Mouse (Mus musculus) thymus, adult 2 months (tissue): ENCODE results near the gene Elf1. TPM values are rescaled to one million over a fixed set of nuclear protein-coding genes. Genes with fewer than 3 reads are reported as not detected.
"Not testable (repeated sequence)": the region's sequence is repeated elsewhere in the genome, so short reads cannot be mapped to it uniquely, and the experiment has no call there.

Experiments used
- DNase-seq: peaks from one replicate; pipeline ENCODE4 v3.0.0; 2021
- H3K27ac ChIP-seq: fragments of 200-500 bp; 2 replicates; pipeline ENCODE4 v1.5.1; 2012; ENCODE audit warnings: low read length, control low read depth; ENCODE audit not compliant: control insufficient read depth, insufficient read depth
- H3K27me3 ChIP-seq: fragments of 200-500 bp; 2 replicates; pipeline ENCODE4 v1.6.1; 2012; ENCODE audit warnings: mild to moderate bottlenecking, low read length, moderate library complexity, mixed read lengths; ENCODE audit not compliant: control insufficient read depth, insufficient read depth
- H3K36me3 ChIP-seq: fragments of 200-500 bp; 2 replicates; pipeline ENCODE4 v1.6.1; 2012; ENCODE audit warnings: mild to moderate bottlenecking, low read length, moderate library complexity; ENCODE audit not compliant: control insufficient read depth, insufficient read depth
- H3K4me1 ChIP-seq: fragments of 200-500 bp; replicated peaks from 2 replicates; pipeline ENCODE4 v1.6.1; 2012; ENCODE audit warnings: low read length; ENCODE audit not compliant: control insufficient read depth, insufficient read depth
- H3K4me3 ChIP-seq: fragments of 200-500 bp; 2 replicates; pipeline ENCODE4 v1.5.1; 2012; ENCODE audit warnings: mild to moderate bottlenecking, low read length, control low read depth, moderate library complexity; ENCODE audit not compliant: control insufficient read depth, insufficient read depth
- CTCF ChIP-seq: fragments of 200-500 bp; IDR thresholded peaks from 2 replicates; pipeline ENCODE4 v1.5.1; 2012; ENCODE audit warnings: mild to moderate bottlenecking, control low read depth, low read length, moderate library complexity, borderline replicate concordance; ENCODE audit not compliant: control insufficient read depth, poor library complexity, insufficient read depth; ENCODE audit errors: extremely low read depth
- POLR2A ChIP-seq: fragments of 200-500 bp; IDR thresholded peaks from 2 replicates; pipeline ENCODE4 v1.6.1; 2012; ENCODE audit warnings: mild to moderate bottlenecking, low read length, control low read depth, moderate library complexity; ENCODE audit not compliant: control insufficient read depth, poor library complexity, insufficient read depth; ENCODE audit errors: extremely low read depth
- WGBS: fragments of 180-500 bp; shearing (Covaris S2); methylation state at CpG from one replicate; pipeline ENCODE4 v1.1.7; 2018; 5-methylcytosine and 5-hydroxymethylcytosine counted together
- polyA plus RNA-seq: library from polyadenylated mRNA; depleted of rRNA; stranded (reverse); fragments of >200 nt; gene quantifications from 2 replicates; pipeline ENCODE4 v1.2.3, GENCODE M21; 2012

Elf1 gene
- polyA plus RNA-seq, 1 experiment, result 71.4 TPM

GRCm38 (mm10) chr14:79519663-79519975 is 38.6 kb downstream of the Elf1 start:
- TF ChIP-seq POLR2A, result no peak
- TF ChIP-seq CTCF, result no peak
- Histone ChIP-seq H3K27ac (peak overlapping the region; percentile 98), H3K27me3 (no peaks in the 10 kb centered on the region), H3K36me3 (no peaks in the 10 kb centered on the region), H3K4me1 (peaks cover 13% of the 10 kb centered on the region), H3K4me3 (peak overlapping the region; percentile 72)
- 0% methylated on average over 1 of the region's 1 CpGs for WGBS
- peak; percentile 39 for DNase-seq

- TF ChIP-seq POLR2A, result no peak
- TF ChIP-seq CTCF, result no peak
- no peak for DNase-seq
- H3K27me3 ChIP-seq, result no peaks in the 10 kb centered on the region
- peak overlapping the region; percentile 100; the same call in 1 of the 2 replicates for H3K27ac ChIP-seq
- peaks cover 14% of the 10 kb centered on the region for H3K4me1 ChIP-seq
- H3K36me3 ChIP-seq, result no peaks in the 10 kb centered on the region
- H3K4me3 ChIP-seq, result no peak overlapping the region
Measured at GRCm38 (mm10) chr14:79520612-79521011, 39.6 kb downstream of the Elf1 start.

GRCm38 (mm10) chr14:79521056-79521455 is 40.1 kb downstream of the Elf1 start:
- peaks cover 18% of the 10 kb centered on the region for H3K4me1 ChIP-seq
- WGBS, result 0% methylated on average over 1 of the region's 1 CpGs
- H3K4me3 ChIP-seq, result no peak overlapping the region
- no peaks in the 10 kb centered on the region for H3K27me3 ChIP-seq
- H3K27ac ChIP-seq, result peak overlapping the region; percentile 100
- TF ChIP-seq POLR2A, result no peak
- TF ChIP-seq CTCF, result no peak
- DNase-seq, result peak; percentile 37
- H3K36me3 ChIP-seq, result peaks cover 4% of the 10 kb centered on the region; the same call in 1 of the 2 replicates

GRCm38 (mm10) chr14:79521471-79522117 is 40.6 kb downstream of the Elf1 start:
- TF ChIP-seq CTCF, result no peak
- TF ChIP-seq POLR2A, result no peak
- Histone ChIP-seq H3K27ac (peak overlapping the region; percentile 100), H3K4me1 (peaks cover 19% of the 10 kb centered on the region), H3K4me3 (peak overlapping the region; percentile 10; the same call in 1 of the 2 replicates), H3K36me3 (peaks cover 8% of the 10 kb centered on the region; the same call in 1 of the 2 replicates), H3K27me3 (no peaks in the 10 kb centered on the region)
- DNase-seq, result peak; percentile 63
- WGBS, result 4% methylated on average over 6 of the region's 6 CpGs

GRCm38 (mm10) chr14:79522387-79522786 is 41.4 kb downstream of the Elf1 start:
- TF ChIP-seq POLR2A (no peak), CTCF (no peak)
- Histone ChIP-seq H3K36me3 (peaks cover 8% of the 10 kb centered on the region; the same call in 1 of the 2 replicates), H3K27ac (peak overlapping the region; percentile 97), H3K4me1 (peaks cover 24% of the 10 kb centered on the region), H3K27me3 (no peaks in the 10 kb centered on the region), H3K4me3 (peak overlapping the region; percentile 36)
- WGBS, result 4% methylated on average over 9 of the region's 9 CpGs
- DNase-seq, result peak; percentile 41

- 93% methylated on average over 12 of the region's 12 CpGs for WGBS
- not testable (repeated sequence) for H3K27ac ChIP-seq, H3K4me3 ChIP-seq, DNase-seq, H3K27me3 ChIP-seq, H3K36me3 ChIP-seq
- H3K4me1 ChIP-seq, result peaks cover 32% of the 10 kb centered on the region
Measured at GRCm38 (mm10) chr14:79526106-79526505, 45.1 kb downstream of the Elf1 start.

GRCm38 (mm10) chr14:79527704-79528103 is 46.7 kb downstream of the Elf1 start:
- no peak for DNase-seq
- no peak overlapping the region for H3K4me3 ChIP-seq
- WGBS, result 83% methylated on average over 6 of the region's 6 CpGs
- no peaks in the 10 kb centered on the region for H3K27me3 ChIP-seq
- TF ChIP-seq CTCF (no peak), POLR2A (no peak)
- peaks cover 8% of the 10 kb centered on the region; the same call in 1 of the 2 replicates for H3K36me3 ChIP-seq
- peaks cover 32% of the 10 kb centered on the region for H3K4me1 ChIP-seq
- H3K27ac ChIP-seq, result peak overlapping the region; percentile 26; the same call in 1 of the 2 replicates
